Mouse (Mus musculus) heart, postnatal 0 days (tissue): Measurements from ENCODE around the gene Xrcc1.

Source experiments
- CTCF ChIP-seq: IDR thresholded peaks from 2 replicates; pipeline ENCODE4 v1.5.1; 2016; ENCODE audit warnings: antibody characterized with exemption, control low read depth, low read depth
- EP300 ChIP-seq: IDR thresholded peaks from 2 replicates; pipeline ENCODE4 v1.6.1; 2016; ENCODE audit warnings: antibody characterized with exemption, low read depth

GRCm38 (mm10) chr7:24506476-24506837, 39.6 kb upstream of the Xrcc1 start:
- no peak for TF ChIP-seq CTCF
- TF ChIP-seq EP300: no peak
